Mouse (Mus musculus) bone marrow, adult 2 months (tissue): ENCODE data around the gene Minos1. TPM values are rescaled to one million over a fixed set of nuclear protein-coding genes. Genes with fewer than 3 reads are reported as not detected.

ENCODE experiments used
- H3K27ac ChIP-seq: fragments of 200-500 bp; 2 replicates; pipeline ENCODE4 v1.5.1; 2012; ENCODE audit warnings: low read depth, mild to moderate bottlenecking, control low read depth, inconsistent platforms, low read length; ENCODE audit not compliant: control insufficient read depth, poor library complexity, insufficient read depth
- H3K4me1 ChIP-seq: fragments of 200-500 bp; 2 replicates; pipeline ENCODE4 v1.6.1; 2011; ENCODE audit warnings: low read length; ENCODE audit not compliant: control insufficient read depth, insufficient read depth
- H3K4me3 ChIP-seq: fragments of 200-500 bp; replicated peaks from 2 replicates; pipeline ENCODE3; 2011; ENCODE audit warnings: mild to moderate bottlenecking, low read depth, low read length, control low read depth; ENCODE audit not compliant: control insufficient read depth
- CTCF ChIP-seq: fragments of 200-500 bp; IDR thresholded peaks from 2 replicates; pipeline ENCODE4 v1.5.1; 2011; ENCODE audit warnings: low read length, control low read depth; ENCODE audit not compliant: control insufficient read depth, insufficient read depth
- POLR2A ChIP-seq: fragments of 200-500 bp; IDR thresholded peaks from 2 replicates; pipeline ENCODE4 v1.6.1; 2011; ENCODE audit warnings: low read depth, mild to moderate bottlenecking, control low read depth, low read length, borderline replicate concordance; ENCODE audit not compliant: control insufficient read depth
- WGBS: fragments of 180-500 bp; shearing (Covaris S2); methylation state at CpG from one replicate; pipeline ENCODE4 v1.1.7; 2018; 5-methylcytosine and 5-hydroxymethylcytosine counted together
- polyA plus RNA-seq: library from polyadenylated mRNA; stranded (reverse); fragments of >200 nt; gene quantifications from 2 replicates; pipeline ENCODE4 v1.2.4, GENCODE M21; 2011; ENCODE audit warnings: low replicate concordance; ENCODE audit not compliant: missing spikeins, insufficient read depth, insufficient read length

The Minos1 gene
- polyA plus RNA-seq, 1 experiment, result 195 TPM

DNA sequence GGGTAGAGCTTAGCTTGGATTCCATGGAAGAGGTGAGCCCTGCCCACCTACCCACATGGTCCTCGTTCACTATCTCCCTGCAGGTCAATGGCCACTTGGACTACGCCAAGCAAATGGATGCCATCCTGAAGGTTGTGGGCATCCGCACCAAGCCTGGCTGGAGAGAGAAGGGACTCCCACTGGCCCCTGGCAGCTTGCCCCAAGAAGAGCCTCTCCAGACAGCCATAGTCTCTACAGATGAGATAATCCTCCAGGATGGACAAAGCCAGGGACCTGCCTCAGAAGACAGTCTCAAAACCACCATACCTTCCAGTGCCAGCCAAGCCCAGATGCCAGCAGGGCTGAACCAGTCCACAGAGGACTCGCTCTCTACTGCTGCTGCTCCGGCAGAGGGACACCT, 72.9 kb downstream of the Minos1 start:
- Histone ChIP-seq H3K27ac (no peak overlapping the region), H3K4me3 (no peak overlapping the region), H3K4me1 (no peaks in the 10 kb centered on the region)
- 90% methylated on average over 5 of the region's 5 CpGs for WGBS
- TF ChIP-seq POLR2A (no peak), CTCF (no peak)

GRCm38 (mm10) chr4:139057291-139057690, 73.6 kb downstream of the Minos1 start:
- Histone ChIP-seq H3K4me1 (no peaks in the 10 kb centered on the region), H3K4me3 (no peak overlapping the region), H3K27ac (no peak overlapping the region)
- 81% methylated on average over 5 of the region's 5 CpGs for WGBS
- TF ChIP-seq CTCF, result no peak
- TF ChIP-seq POLR2A, result no peak

DNA sequence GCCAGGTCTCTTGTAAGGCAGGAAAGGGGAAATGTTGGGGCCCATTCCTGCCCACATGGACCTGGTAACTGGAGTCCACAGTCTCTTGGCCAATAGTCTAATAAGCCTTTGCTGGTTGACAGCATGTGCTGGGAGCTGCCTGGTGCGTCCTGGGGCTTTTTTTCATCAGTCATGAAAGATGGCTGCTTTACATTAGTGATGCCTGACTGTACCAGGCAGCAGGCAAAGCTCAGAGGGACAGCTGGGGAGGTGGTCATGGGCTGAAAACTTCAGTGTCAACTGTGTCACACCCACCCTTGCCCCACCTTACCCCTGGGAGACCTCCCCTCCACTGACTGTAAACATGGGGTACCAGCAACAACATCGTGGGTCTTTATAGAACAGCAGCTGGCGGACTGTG, 75.2 kb downstream of the Minos1 start:
- no peaks in the 10 kb centered on the region for H3K4me1 ChIP-seq
- H3K4me3 ChIP-seq, result no peak overlapping the region
- 55% methylated on average over 3 of the region's 3 CpGs for WGBS
- TF ChIP-seq POLR2A (no peak), CTCF (no peak)
- H3K27ac ChIP-seq, result no peak overlapping the region

DNA sequence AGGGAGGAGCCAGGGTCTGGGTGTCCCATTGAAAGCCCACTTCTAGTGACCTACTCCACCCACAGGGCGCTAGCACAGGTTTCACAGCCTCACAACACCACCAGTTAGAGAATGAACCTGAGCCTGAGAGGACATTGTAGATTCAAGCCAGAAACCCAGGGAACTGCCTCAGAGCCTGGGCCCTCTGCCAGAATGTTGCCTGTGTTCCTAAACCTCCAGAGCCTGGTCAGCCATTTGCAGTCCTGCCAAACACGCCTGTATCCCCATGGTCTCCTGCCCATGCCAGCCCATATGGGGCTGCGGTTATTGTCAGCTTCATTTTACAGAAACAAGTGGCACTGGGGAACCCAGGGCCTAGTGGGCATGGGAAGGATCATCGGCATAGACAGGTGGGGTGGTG, 75.6 kb downstream of the Minos1 start:
- H3K4me3 ChIP-seq, result no peak overlapping the region
- no peak for TF ChIP-seq CTCF
- no peaks in the 10 kb centered on the region for H3K4me1 ChIP-seq
- no peak overlapping the region for H3K27ac ChIP-seq
- 81% methylated on average over 4 of the region's 4 CpGs for WGBS

- Histone ChIP-seq H3K27ac (no peak overlapping the region), H3K4me1 (no peaks in the 10 kb centered on the region), H3K4me3 (no peak overlapping the region)
- WGBS, result 84% methylated on average over 9 of the region's 9 CpGs
- no peak for TF ChIP-seq CTCF
- TF ChIP-seq POLR2A, result no peak
Observed at GRCm38 (mm10) chr4:139054300-139054923, 76.5 kb downstream of the Minos1 start.

- WGBS, result 85% methylated on average over 5 of the region's 5 CpGs
- H3K4me3 ChIP-seq, result no peak overlapping the region
- H3K4me1 ChIP-seq, result no peaks in the 10 kb centered on the region
- TF ChIP-seq POLR2A, result no peak
- no peak for TF ChIP-seq CTCF
- H3K27ac ChIP-seq, result no peak overlapping the region
Observed at GRCm38 (mm10) chr4:139053391-139053790, 77.5 kb downstream of the Minos1 start.

- no peak overlapping the region for H3K4me3 ChIP-seq
- H3K27ac ChIP-seq, result no peak overlapping the region
- WGBS, result 83% methylated on average over 7 of the region's 7 CpGs
- H3K4me1 ChIP-seq, result no peaks in the 10 kb centered on the region
- no peak for TF ChIP-seq POLR2A
Observed at GRCm38 (mm10) chr4:139052796-139053195, 78.1 kb downstream of the Minos1 start.

Other genes with a start within 250 kb of the Minos1 start
- gene Otud3, start 217.2 kb downstream of the Minos1 start, polyA plus RNA-seq, result 2.9 and 6.3 TPM in 2 replicates
- not detected in 2 replicates for gene Rnf186, start 164.0 kb downstream of the Minos1 start, polyA plus RNA-seq
- 2.7 and 6.0 TPM in 2 replicates for gene Tmco4, start 158.2 kb downstream of the Minos1 start, polyA plus RNA-seq
- not detected in 2 replicates for gene Htr6, start 55.5 kb downstream of the Minos1 start, polyA plus RNA-seq
- gene Nbl1, start 38.1 kb downstream of the Minos1 start, polyA plus RNA-seq, result 1.8 and 2.0 TPM in 2 replicates
- 104 and 160 TPM in 2 replicates for gene Capzb, start 61.8 kb upstream of the Minos1 start, polyA plus RNA-seq
- 6.4 and 12.2 TPM in 2 replicates for gene Pqlc2, start 179.6 kb upstream of the Minos1 start, polyA plus RNA-seq
- gene Akr7a5, start 179.6 kb upstream of the Minos1 start, polyA plus RNA-seq, result 10.9 and 12.1 TPM in 2 replicates
- gene Mrto4, start 221.5 kb upstream of the Minos1 start, polyA plus RNA-seq, result 64.0 and 64.4 TPM in 2 replicates
- gene Emc1, start 221.5 kb upstream of the Minos1 start, polyA plus RNA-seq, result 15.4 and 18.7 TPM in 2 replicates
- gene Ubr4, start 221.5 kb upstream of the Minos1 start, polyA plus RNA-seq, result 31.7 and 52.8 TPM in 2 replicates